Mouse (Mus musculus): ENCODE results near the gene Usp54. TPM values are rescaled to one million over a fixed set of nuclear protein-coding genes. Genes with fewer than 3 reads are reported as not detected.

Gene Usp54
- polyA plus RNA-seq, 1 experiment from 2014 or later, result 7.7 TPM

Small RNA genes lying within 50 kb of the gene (microRNA-seq; reads per million reads assigned to microRNA genes)
- 1.7 reads per million, percentile 2 among the genes with 10 or more reads in this experiment for gene Mir6946 (ENCODE audit: borderline number of aligned reads)

Other genes with a start within 250 kb of the Usp54 start
- gene Mrps16, start 247.4 kb downstream of the Usp54 start, polyA plus RNA-seq (2014; fragmentation: Nextera tagmentation; extraction: Ambion mirVana), result 92.3 and 94.4 TPM in 2 replicates
- 0.77 and 3.2 TPM in 2 replicates for gene Cfap70, start 188.8 kb downstream of the Usp54 start, polyA plus RNA-seq (2014; fragmentation: Nextera tagmentation; extraction: Ambion mirVana)
- gene Anxa7, start 160.9 kb downstream of the Usp54 start, polyA plus RNA-seq (2014; fragmentation: Nextera tagmentation; extraction: Ambion mirVana), result 47.5 and 48.3 TPM in 2 replicates
- gene Mss51, start 144.2 kb downstream of the Usp54 start, polyA plus RNA-seq (2014; fragmentation: Nextera tagmentation; extraction: Ambion mirVana), result 2.9 and 4.0 TPM in 2 replicates
- gene Ppp3cb, start 94.5 kb downstream of the Usp54 start, polyA plus RNA-seq (2014; fragmentation: Nextera tagmentation; extraction: Ambion mirVana), result 68.5 and 78.4 TPM in 2 replicates
- gene Myoz1, start 15.5 kb upstream of the Usp54 start, polyA plus RNA-seq (2014; fragmentation: Nextera tagmentation; extraction: Ambion mirVana), result 22.8 and 53.2 TPM in 2 replicates
- 46.2 and 52.2 TPM in 2 replicates for gene Synpo2l, start 27.3 kb upstream of the Usp54 start, polyA plus RNA-seq (2014; fragmentation: Nextera tagmentation; extraction: Ambion mirVana)
- gene Sec24c, start 33.2 kb upstream of the Usp54 start, polyA plus RNA-seq (2014; fragmentation: Nextera tagmentation; extraction: Ambion mirVana), result 78.2 and 80.5 TPM in 2 replicates
- gene Fut11, start 53.9 kb upstream of the Usp54 start, polyA plus RNA-seq (2014; fragmentation: Nextera tagmentation; extraction: Ambion mirVana), result 30.1 and 30.6 TPM in 2 replicates
- 183 and 204 TPM in 2 replicates for gene Chchd1, start 61.9 kb upstream of the Usp54 start, polyA plus RNA-seq (2014; fragmentation: Nextera tagmentation; extraction: Ambion mirVana)
- gene Zswim8, start 66.5 kb upstream of the Usp54 start, polyA plus RNA-seq (2014; fragmentation: Nextera tagmentation; extraction: Ambion mirVana), result 31.1 and 34.1 TPM in 2 replicates
- 32.1 and 33.7 TPM in 2 replicates for gene Ndst2, start 93.5 kb upstream of the Usp54 start, polyA plus RNA-seq (2014; fragmentation: Nextera tagmentation; extraction: Ambion mirVana)
- 54.6 and 67.7 TPM in 2 replicates for gene Camk2g, start 153.0 kb upstream of the Usp54 start, polyA plus RNA-seq (2014; fragmentation: Nextera tagmentation; extraction: Ambion mirVana)
- 2.5 and 2.8 TPM in 2 replicates for gene Plau, start 195.6 kb upstream of the Usp54 start, polyA plus RNA-seq (2014; fragmentation: Nextera tagmentation; extraction: Ambion mirVana)

Data from embryonic facial prominence, embryonic 14.5 days (tissue).